Mouse (Mus musculus) erythroblast, adult 5-6 weeks (primary cell): ENCODE results near the gene Fgfr2. TPM values are rescaled to one million over a fixed set of nuclear protein-coding genes. Genes with fewer than 3 reads are reported as not detected.

Source experiments
- ATAC-seq: replicated peaks from 2 replicates; pipeline ENCODE4 v1.8.0; 2016; ENCODE audit warnings: moderate number of reproducible peaks, mild to moderate bottlenecking, moderate TSS enrichment, inconsistent platforms; ENCODE audit not compliant: poor library complexity, low FRiP score, severe bottlenecking
- total RNA-seq, 2 experiments: library from RNA; stranded (forward) in 1 of 2; stranded (reverse) in 1 of 2; fragments of 150-400 nt in 1 of 2; fragments of 200-764, 138-1000 nt in 1 of 2; gene quantifications; 2 replicates each; pipeline versions ENCODE4 v1.2.3 to v1.2.4; 2015 to 2017; ENCODE audit warnings: low replicate concordance in 2 of 2

Gene Fgfr2
- total RNA-seq, 2 experiments from 2014 or later: 4.8 TPM; not detected in 1

- no peak for ATAC-seq
These were observed 1110.0 kb downstream of the Fgfr2 start for GRCm38 (mm10) chr7:132012969-132013679.

- ATAC-seq: no peak
These were observed 1114.1 kb downstream of the Fgfr2 start for GRCm38 (mm10) chr7:132009002-132009401.

GRCm38 (mm10) chr7:132005996-132006696 lies 1117.0 kb downstream of the Fgfr2 start:
- no peak for ATAC-seq

- ATAC-seq: no peak
These were observed 1130.3 kb downstream of the Fgfr2 start for GRCm38 (mm10) chr7:131992873-131993272.

DNA sequence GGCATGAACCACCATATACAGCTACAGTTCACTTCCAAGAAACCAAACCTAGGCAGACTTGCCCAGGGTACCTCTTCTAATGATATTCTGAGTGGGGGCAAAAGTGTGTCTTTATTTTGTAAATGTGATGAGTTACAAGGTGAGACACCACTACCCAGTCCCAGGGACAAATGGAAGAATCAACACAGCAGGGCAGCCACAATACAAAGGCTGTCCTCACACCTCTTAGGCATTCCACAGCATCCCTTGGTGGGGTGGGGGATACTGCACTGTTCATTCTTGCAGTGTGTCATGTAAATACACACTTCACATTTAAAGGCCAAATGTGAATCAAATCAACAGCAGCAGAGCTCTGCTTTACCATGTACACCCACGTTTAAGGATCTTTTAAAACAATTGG lies 1130.9 kb downstream of the Fgfr2 start:
- ATAC-seq: no peak

DNA sequence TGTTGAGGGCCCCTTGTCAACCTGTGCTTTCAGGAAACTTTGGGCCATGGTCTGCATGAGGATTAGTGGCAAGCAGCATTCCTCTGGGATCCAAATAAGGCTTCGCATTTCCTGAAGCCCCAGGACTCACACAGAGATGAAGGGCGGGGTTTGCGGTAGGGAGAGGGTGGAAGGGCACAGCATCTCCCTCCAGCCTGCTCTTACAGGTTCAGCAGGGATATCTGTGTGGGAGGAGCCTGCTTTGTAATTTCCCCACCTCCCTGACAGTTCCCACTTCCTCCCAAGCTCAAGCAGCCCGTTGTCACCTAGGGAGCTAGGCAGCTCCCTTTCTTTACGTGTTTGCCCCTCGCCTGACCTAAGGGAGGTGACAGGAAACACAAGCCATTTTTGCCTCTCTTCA lies 1134.1 kb downstream of the Fgfr2 start:
- no peak for ATAC-seq

- no peak for ATAC-seq
These were observed 1144.5 kb downstream of the Fgfr2 start for GRCm38 (mm10) chr7:131978609-131979008.

GRCm38 (mm10) chr7:131975867-131976266 lies 1147.3 kb downstream of the Fgfr2 start:
- no peak for ATAC-seq

- no peak for ATAC-seq
These were observed 1152.9 kb downstream of the Fgfr2 start for GRCm38 (mm10) chr7:131970255-131970654.

GRCm38 (mm10) chr7:131966916-131967494 lies 1156.1 kb downstream of the Fgfr2 start:
- ATAC-seq: no peak

- no peak for ATAC-seq
These were observed 1156.9 kb downstream of the Fgfr2 start, which contains the start of gene Gpr26 for GRCm38 (mm10) chr7:131966023-131966915. Gpr26 (plus strand) TSS chr7:131966460.

DNA sequence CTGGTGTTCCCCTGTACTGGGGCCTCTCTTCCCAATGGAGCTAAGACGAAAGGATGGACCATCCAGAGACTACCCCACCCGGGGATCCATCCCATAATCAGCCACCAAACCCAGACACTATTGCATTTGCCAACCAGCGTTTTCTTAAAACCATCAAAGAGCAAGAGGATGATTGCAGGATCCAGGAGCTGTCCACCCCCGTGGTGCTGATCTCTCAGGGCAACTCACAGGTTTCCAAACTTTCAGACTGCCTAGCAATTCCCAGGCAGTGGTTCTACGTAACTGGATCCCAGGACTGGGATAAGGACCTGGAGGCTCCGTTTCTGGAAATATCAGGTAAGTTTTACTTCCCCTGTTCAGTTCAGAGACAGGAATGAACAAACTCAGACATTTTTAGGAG lies 1162.6 kb downstream of the Fgfr2 start:
- ATAC-seq: no peak

GRCm38 (mm10) chr7:131958705-131959104 lies 1164.4 kb downstream of the Fgfr2 start:
- no peak for ATAC-seq

DNA sequence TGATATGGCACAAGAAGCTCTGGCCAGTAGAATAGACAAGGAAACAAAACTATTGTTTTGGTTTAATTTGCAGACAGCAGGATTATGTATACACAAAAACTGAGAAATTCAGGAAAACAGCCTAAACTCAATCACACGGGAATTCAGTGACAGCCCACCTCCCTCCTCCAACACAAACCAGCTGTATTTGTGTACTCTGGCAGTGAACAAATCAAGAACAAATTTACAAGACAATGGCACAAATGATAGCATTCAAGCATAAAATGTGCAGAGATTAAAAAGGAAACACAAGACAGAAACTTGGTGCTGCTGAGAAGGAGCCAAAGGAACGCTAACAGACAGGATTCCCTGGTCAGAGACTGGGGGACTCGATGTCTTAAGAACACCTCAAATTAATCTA lies 1169.7 kb downstream of the Fgfr2 start:
- no peak for ATAC-seq

DNA sequence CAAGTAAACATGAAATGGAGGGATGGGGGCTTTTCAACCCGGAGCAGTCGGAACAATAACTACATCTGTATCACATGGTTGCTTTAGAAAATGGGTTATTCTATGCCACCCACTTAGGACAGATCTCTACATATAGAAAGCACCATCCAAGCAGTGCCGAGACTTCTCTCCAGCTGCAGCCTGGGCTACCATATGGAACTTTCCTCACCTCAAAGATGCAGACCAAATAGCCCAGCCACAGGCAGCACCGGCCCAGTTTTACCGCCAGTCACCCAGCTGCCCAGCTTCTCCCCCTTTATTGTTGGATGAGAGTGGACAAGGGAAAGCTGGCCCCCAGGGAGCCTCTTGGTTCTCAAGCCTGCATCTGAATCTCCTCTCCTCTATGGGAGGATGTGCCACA lies 1172.0 kb downstream of the Fgfr2 start:
- no peak for ATAC-seq

- no peak for ATAC-seq
These were observed 1185.5 kb downstream of the Fgfr2 start for GRCm38 (mm10) chr7:131937611-131938010.

DNA sequence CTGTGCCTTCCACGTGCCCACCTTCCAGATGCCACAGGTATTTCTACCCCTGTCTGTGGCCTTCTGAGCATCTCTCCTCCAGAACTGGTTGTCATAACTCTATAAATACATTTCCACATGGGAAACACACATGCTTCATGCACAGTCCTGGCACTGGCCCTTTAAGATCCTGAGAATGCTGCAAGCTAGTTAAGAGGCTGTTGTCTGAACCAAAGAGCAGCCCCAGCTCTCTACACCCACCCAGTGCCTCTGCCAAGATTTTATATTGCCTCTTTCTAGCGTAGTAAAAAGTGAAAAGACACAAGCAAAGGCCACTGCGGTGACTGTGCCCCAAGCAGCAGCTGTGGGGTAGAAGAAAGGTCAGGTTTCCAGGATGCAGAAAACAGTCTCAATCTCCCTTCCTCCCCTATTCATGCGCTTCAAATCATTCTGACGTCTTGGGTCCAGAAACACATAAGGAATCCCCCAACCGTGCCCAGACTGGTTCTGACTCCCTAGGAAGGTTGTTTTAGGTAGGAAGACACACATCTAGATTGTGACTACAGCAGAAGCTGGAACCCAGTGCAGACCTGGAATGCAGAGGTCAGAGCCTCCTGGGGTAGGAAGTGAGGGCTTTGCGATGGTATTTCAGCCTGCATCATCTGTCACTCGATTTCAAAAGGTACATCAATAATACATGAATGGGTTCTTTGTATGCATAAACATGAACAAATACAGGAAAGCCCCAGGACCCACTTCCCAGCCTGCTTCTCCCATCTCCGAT lies 1195.7 kb downstream of the Fgfr2 start:
- no peak for ATAC-seq

GRCm38 (mm10) chr7:131917384-131917783 lies 1205.8 kb downstream of the Fgfr2 start:
- no peak for ATAC-seq

DNA sequence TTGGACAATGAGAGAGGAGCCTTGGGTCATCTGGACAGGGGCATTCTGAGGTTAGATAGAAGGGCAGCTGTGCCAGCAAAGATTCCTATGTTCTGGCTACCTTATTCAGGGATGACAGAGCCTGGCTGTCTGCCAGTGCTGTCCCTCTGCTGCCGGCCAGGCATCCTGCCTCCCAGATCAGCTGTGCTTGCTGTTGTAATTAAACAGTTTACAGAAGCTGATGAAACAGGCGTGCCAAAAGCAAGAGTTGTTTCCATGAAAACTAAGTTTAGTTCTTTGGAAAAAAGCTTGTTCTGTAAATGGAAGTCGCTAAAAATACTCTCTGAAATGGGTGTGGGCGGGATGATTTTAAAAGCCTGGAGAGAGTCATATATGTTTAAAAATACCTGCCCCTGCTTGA lies 1213.5 kb downstream of the Fgfr2 start:
- ATAC-seq: no peak
